Mouse (Mus musculus) ES-E14 (cell line): ENCODE data around the gene Doc2g. TPM values are rescaled to one million over a fixed set of nuclear protein-coding genes. Genes with fewer than 3 reads are reported as not detected.
A peak's percentile ranks its signal among the peaks of the same experiment; 100 is the strongest.

ENCODE experiments used
- DNase-seq: peaks from one replicate; pipeline ENCODE4 v3.0.0-alpha.2; 2013; ENCODE audit warnings: low read depth, low spot score
- H3K27ac ChIP-seq: 2 replicates; pipeline ENCODE4 v1.5.1; 2012; ENCODE audit warnings: low read depth, mild to moderate bottlenecking, low read length, moderate library complexity, mixed read lengths; ENCODE audit not compliant: poor library complexity, insufficient read depth, severe bottlenecking
- H3K36me3 ChIP-seq: 2 replicates; pipeline ENCODE4 v1.6.1; 2012; ENCODE audit warnings: mild to moderate bottlenecking, low read length, moderate library complexity, mixed read lengths; ENCODE audit not compliant: control insufficient read depth, poor library complexity, insufficient read depth, severe bottlenecking
- H3K4me1 ChIP-seq, 2 experiments: fragments of 150-350 bp in 1 of 2; sonication (generic) in 1 of 2; 2 replicates each; pipeline ENCODE4 v1.6.1; 2012; ENCODE audit warnings: low read length in 2 of 2, mild to moderate bottlenecking in 1 of 2, mixed read lengths in 1 of 2; ENCODE audit not compliant: control insufficient read depth in 2 of 2, insufficient read depth in 2 of 2, poor library complexity in 1 of 2
- H3K4me3 ChIP-seq, 2 experiments: fragments of 150-350 bp in 1 of 2; sonication (generic) in 1 of 2; 2 replicates each; pipeline ENCODE4 v1.5.1; 2012; ENCODE audit warnings: low read length in 2 of 2, low read depth in 1 of 2, mild to moderate bottlenecking in 1 of 2, mixed read lengths in 1 of 2; ENCODE audit not compliant: insufficient read depth in 1 of 2, poor library complexity in 1 of 2, severe bottlenecking in 1 of 2
- H3K9ac ChIP-seq: 2 replicates; pipeline ENCODE4 v1.6.1; 2012; ENCODE audit warnings: low read depth, mild to moderate bottlenecking, low read length, mixed read lengths; ENCODE audit not compliant: poor library complexity, insufficient read depth, severe bottlenecking
- H3K9me3 ChIP-seq: fragments of 150-350 bp; sonication (generic); 2 replicates; pipeline ENCODE4 v1.6.1; 2012; ENCODE audit warnings: low read depth, mild to moderate bottlenecking, low read length; ENCODE audit not compliant: control insufficient read depth, insufficient read depth
- CHD2 ChIP-seq: IDR thresholded peaks from 2 replicates; pipeline ENCODE4 v1.6.1; 2014; ENCODE audit warnings: mild to moderate bottlenecking, low read depth, low read length, inconsistent platforms
- HCFC1 ChIP-seq: IDR thresholded peaks from 2 replicates; pipeline ENCODE4 v1.6.1; 2012; ENCODE audit warnings: low read length, inconsistent platforms, borderline replicate concordance; ENCODE audit not compliant: insufficient read depth
- MAFK ChIP-seq: IDR thresholded peaks from 2 replicates; pipeline ENCODE4 v1.6.1; 2014; ENCODE audit warnings: mild to moderate bottlenecking, low read depth, low read length, inconsistent platforms; ENCODE audit not compliant: insufficient read depth
- ZC3H11A ChIP-seq: IDR thresholded peaks from 2 replicates; pipeline ENCODE4 v1.6.1; 2012; ENCODE audit warnings: low read depth, mild to moderate bottlenecking, inconsistent platforms, low read length, borderline replicate concordance
- ZNF384 ChIP-seq: IDR thresholded peaks from 2 replicates; pipeline ENCODE4 v1.6.1; 2012; ENCODE audit warnings: low read depth, low read length, inconsistent platforms
- in situ Hi-C, 2 experiments: fragments of 600-800 bp; cut with MboI; formaldehyde crosslinking; loops; one replicate each; pipeline ENCODE4 v1.15.1; 2025; ENCODE audit warnings: low sequenced_read_pairs in 2 of 2, inconsistent platforms in 1 of 2; ENCODE audit not compliant: unreplicated experiment in 2 of 2
- total RNA-seq: library from RNA; depleted of rRNA; stranded (reverse); fragments of 300-350 nt; gene quantifications from 2 replicates; pipeline ENCODE4 v1.2.3, GENCODE M21; 2012

Doc2g gene
- total RNA-seq, 1 experiment, result 4.6 TPM

GRCm38 (mm10) chr19:3986334-3986733, 16.8 kb upstream of the Doc2g start, which contains the start of gene Acy3:
Acy3 (plus strand) TSS chr19:3986570.
- H3K9ac ChIP-seq, result 0 out of 2 replicates have a peak within 1 kb of the TSS, but pooled peaks have one; percentile 28

GRCm38 (mm10) chr19:3988066-3988465, 15.0 kb upstream of the Doc2g start:
- in situ Hi-C loops, result no loop called here
- H3K4me1 ChIP-seq, result peaks cover 0 to 27% of the 10 kb centered on the region in 2 experiments; a peak in 2 of 4 replicates
- TF ChIP-seq ZNF384, result no peak
- TF ChIP-seq ZC3H11A, result no peak
- TF ChIP-seq HCFC1, result no peak
- TF ChIP-seq CHD2, result no peak
- TF ChIP-seq MAFK, result no peak

More at GRCm38 (mm10) chr19:3986334-3986733, 16.8 kb upstream of the Doc2g start, which contains the start of gene Acy3:
- H3K9me3 ChIP-seq, result no peaks in the 10 kb centered on the region
- no peak within 1 kb of the TSS for H3K27ac ChIP-seq
- 0 out of 4 replicates have a peak within 1 kb of the TSS, but pooled peaks of 1 of the 2 experiments have one; percentile 10 for H3K4me3 ChIP-seq
- peaks cover 0 to 25% of the 10 kb centered on the region in 2 experiments; a peak in 2 of 4 replicates for H3K4me1 ChIP-seq
- DNase-seq, result peak; percentile 56
- H3K36me3 ChIP-seq, result no peaks in the 10 kb centered on the region
- in situ Hi-C loops, result no loop called here
- no peak for TF ChIP-seq MAFK

GRCm38 (mm10) chr19:3988750-3989149, 14.4 kb upstream of the Doc2g start:
- H3K27ac ChIP-seq, result no peak overlapping the region
- H3K36me3 ChIP-seq, result no peaks in the 10 kb centered on the region
- H3K4me1 ChIP-seq, result peaks cover 0 to 25% of the 10 kb centered on the region in 2 experiments; a peak in 2 of 4 replicates
- in situ Hi-C loops, result no loop called here
- DNase-seq, result peak; percentile 37
- no peak for TF ChIP-seq ZC3H11A
- TF ChIP-seq MAFK, result no peak
- TF ChIP-seq ZNF384, result no peak
- TF ChIP-seq HCFC1, result no peak
- TF ChIP-seq CHD2, result no peak
- H3K9me3 ChIP-seq, result no peaks in the 10 kb centered on the region
- H3K9ac ChIP-seq, result no peak overlapping the region
- H3K4me3 ChIP-seq, result no peak overlapping the region

More at GRCm38 (mm10) chr19:3988066-3988465, 15.0 kb upstream of the Doc2g start:
- DNase-seq, result no peak
- H3K4me3 ChIP-seq, result no peak overlapping the region
- H3K9me3 ChIP-seq, result no peaks in the 10 kb centered on the region
- no peaks in the 10 kb centered on the region for H3K36me3 ChIP-seq
- no peak overlapping the region for H3K27ac ChIP-seq
- H3K9ac ChIP-seq, result no peak overlapping the region

GRCm38 (mm10) chr19:3990804-3991203, 12.3 kb upstream of the Doc2g start:
- Histone ChIP-seq H3K4me3 (no peak overlapping the region), H3K36me3 (no peaks in the 10 kb centered on the region), H3K27ac (no peak overlapping the region), H3K4me1 (peaks cover 0 to 17% of the 10 kb centered on the region in 2 experiments; a peak in 2 of 4 replicates), H3K9ac (no peak overlapping the region), H3K9me3 (no peaks in the 10 kb centered on the region)
- DNase-seq, result no peak
- TF ChIP-seq ZC3H11A, result no peak
- no peak for TF ChIP-seq MAFK
- TF ChIP-seq ZNF384, result no peak
- TF ChIP-seq CHD2, result no peak
- TF ChIP-seq HCFC1, result no peak
- in situ Hi-C loops, result no loop called here

DNA sequence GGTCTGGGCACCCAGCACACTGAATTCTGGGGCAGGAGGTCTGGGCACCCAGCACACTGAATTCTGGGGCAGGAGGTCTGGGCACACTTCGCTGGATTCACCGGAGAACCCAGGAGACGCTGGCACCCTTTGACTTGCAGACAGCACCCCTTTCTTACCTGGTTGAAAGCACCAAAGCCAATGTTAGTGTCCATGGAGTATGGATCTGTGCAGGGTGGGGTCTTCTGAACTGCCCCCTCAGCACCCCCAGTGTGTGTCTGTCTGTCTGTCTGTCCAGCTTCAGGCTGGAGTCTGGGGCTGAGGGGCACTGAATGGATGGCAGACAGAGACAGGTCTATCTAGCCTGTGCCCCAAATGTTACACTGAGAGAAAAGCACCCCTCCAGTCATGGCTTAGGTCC, 11.6 kb upstream of the Doc2g start:
- Histone ChIP-seq H3K36me3 (no peaks in the 10 kb centered on the region), H3K4me3 (no peak overlapping the region), H3K27ac (no peak overlapping the region), H3K9ac (no peak overlapping the region), H3K4me1 (peaks cover 0 to 11% of the 10 kb centered on the region in 2 experiments; a peak in 1 of 4 replicates), H3K9me3 (no peaks in the 10 kb centered on the region)
- DNase-seq, result no peak
- TF ChIP-seq ZC3H11A (no peak), CHD2 (no peak), MAFK (no peak), HCFC1 (no peak), ZNF384 (no peak)
- in situ Hi-C loops, result no loop called here
